Mouse (Mus musculus) kidney, adult 2 months (tissue): ENCODE data around the gene Usp34.

Experiments used
- CTCF ChIP-seq: fragments of 200-500 bp; conservative IDR thresholded peaks from 2 replicates; pipeline ENCODE4 v1.5.1; 2011; ENCODE audit warnings: low read depth, mild to moderate bottlenecking, control low read depth, low read length, moderate library complexity, mixed read lengths; ENCODE audit not compliant: insufficient read depth, insufficient read length
- POLR2A ChIP-seq: fragments of 200-500 bp; IDR thresholded peaks from one replicate; pipeline ENCODE4 v1.6.1; 2011; ENCODE audit warnings: low read depth, low read length, control low read depth

DNA sequence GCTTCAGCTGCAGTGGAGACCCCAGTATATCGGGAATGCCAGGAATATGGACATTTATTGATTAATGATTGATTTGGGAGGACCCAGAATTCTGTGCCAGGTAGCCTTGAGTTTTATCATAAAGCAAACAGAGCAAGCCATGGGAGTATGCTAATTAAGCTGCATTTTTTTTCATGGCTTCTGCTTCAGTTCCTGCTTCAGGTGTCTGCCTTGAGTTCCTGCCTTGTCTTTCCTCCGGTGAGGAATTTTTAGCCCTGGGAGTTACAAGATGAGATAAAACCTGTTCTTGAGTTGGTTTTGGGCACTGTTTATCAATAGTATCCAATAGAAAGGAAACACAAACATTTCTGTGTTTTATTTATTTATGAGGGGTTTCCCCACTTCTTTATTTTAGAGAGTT lies 22.7 kb downstream of the Usp34 start:
- no peak for TF ChIP-seq CTCF
- no peak for TF ChIP-seq POLR2A
